15 mouse cellular contexts compared by ENCODE assay signal in the genomic region with DNA sequence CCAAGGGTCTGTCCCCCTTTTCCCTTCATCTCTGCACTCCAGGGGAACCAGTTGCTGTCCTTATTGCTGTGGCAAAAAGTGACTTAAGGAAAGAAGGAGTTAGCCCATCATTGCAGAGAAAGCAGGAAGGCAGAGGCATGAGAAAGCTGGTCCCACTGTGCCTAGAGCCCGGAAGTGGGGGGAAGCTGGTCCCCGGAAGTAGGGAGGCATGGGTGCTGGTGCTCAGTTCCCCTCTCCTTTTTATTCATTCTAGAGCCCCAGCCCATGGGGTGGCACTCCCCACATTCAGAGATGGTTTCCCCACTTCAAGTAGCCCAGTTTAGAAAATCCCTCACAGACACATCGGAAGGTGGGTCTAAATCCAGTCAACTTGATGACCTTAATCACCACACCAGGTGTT.
"Had no signal": no experiment of that assay in that cellular context is flagged by ENCODE, and none has a peak within 500 bp of the region (broad histone marks: within the 10 kb centered on the region; RNA-seq: fewer than 3 reads in every experiment).

No protein-coding gene starts in this region.

- H3K4me3 ChIP-seq: midbrain, embryonic 12.5 days; myocyte had no signal

- H3K9me3 ChIP-seq: neural tube, embryonic 13.5 days; neural tube, embryonic 15.5 days had no signal

- H3K27me3 ChIP-seq: midbrain, embryonic 12.5 days; neural tube, embryonic 13.5 days; neural tube, embryonic 15.5 days had no signal

- H3K36me3 ChIP-seq: midbrain, embryonic 10.5 days; midbrain, embryonic 12.5 days; neural tube, embryonic 13.5 days; neural tube, embryonic 15.5 days had no signal

- H3K27ac ChIP-seq: midbrain, embryonic 12.5 days; neural tube, embryonic 13.5 days had no signal

- DNase-seq: lung, adult 18-20 months; lung, embryonic 14.5 days; lung, postnatal 10 days; lung, postnatal 4 days; midbrain, embryonic 14.5 days; retina, postnatal 1 day; right cerebral cortex, postnatal 25 days; right cerebral cortex, postnatal 4 days; thymus, adult 18-20 months; thymus, postnatal 14 days had no signal
